Mouse (Mus musculus): ENCODE measurements at regions not wholly inside any gene's neighbourhood (a gene's known extent, or its start where the extent isn't known, plus 50 kb on each side); places are given as distances from the start of the nearest gene placed in this dataset.
"Not testable (repeated sequence)": the region's sequence is repeated elsewhere in the genome, so short reads cannot be mapped to it uniquely, and the experiment has no call there.

- not testable (repeated sequence) for TF ChIP-seq CTCF (IDR thresholded peaks at IDR 0.05; ENCODE audit: low read depth, low read length); TAL1 (conservative IDR thresholded peaks at IDR 0.05; ENCODE audit: low read depth, low read length); GATA1 (IDR thresholded peaks at IDR 0.05; ENCODE audit: borderline replicate concordance, low read length); POLR2AphosphoS5 (IDR thresholded peaks at IDR 0.05; ENCODE audit: insufficient replicate concordance, low read depth, low read length); GATA2 (IDR thresholded peaks at IDR 0.05; ENCODE audit: borderline replicate concordance, low read depth, low read length)
Observed at GRCm38 (mm10) chr6:48261563-48261962, 133.8 kb upstream of the Krba1 start.
